Mouse (Mus musculus) mature B cell (primary cell): ENCODE measurements around the gene Wdr27.
"Not testable (repeated sequence)": the region's sequence is repeated elsewhere in the genome, so short reads cannot be mapped to it uniquely, and the experiment has no call there.

Experiments used
- in situ Hi-C: fragments of 300-500 bp; cut with MboI; formaldehyde crosslinking; loops from 2 replicates; pipeline ENCODE4 v1.14.3; 2019

Wdr27 gene

DNA sequence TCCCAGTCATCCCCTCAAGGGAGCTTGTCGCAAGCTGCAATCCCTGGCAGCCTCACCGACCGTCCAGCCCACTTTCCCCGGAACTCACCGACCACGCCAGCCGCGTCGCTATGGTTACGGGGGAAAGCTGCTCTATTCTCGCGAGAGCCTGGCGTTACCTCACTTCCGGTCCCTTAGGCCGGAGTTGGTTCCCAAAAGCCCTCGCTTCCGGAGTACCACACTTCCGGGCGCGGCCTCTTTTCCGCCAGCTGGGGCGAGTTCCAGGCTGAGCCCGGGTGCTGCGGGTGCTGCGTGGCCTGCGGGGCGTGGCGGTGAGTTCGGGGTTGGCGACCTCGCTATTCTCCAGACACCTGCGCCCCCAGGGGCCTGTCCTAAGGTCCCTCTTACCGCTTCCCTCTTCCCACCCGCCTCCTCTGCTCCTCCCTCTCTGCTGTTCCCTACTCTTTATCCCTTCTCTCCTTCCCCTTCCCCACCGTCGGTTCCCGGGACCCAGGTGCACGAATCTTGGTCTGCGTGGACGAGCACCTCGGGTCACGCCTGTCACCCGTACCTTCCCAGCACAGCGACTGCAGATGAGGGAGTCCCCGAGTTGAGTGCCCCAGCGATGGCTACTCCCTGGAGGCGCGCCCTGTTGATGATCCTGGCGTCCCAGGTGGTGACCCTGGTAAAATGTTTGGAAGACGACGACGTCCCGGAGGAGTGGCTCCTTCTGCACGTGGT lies at the start of gene Wdr27, which contains the start of gene 1600012H06Rik:
Gene Wdr27, minus strand, starts transcription at position 150 of the 720 bp plus-strand sequence.
Gene 1600012H06Rik, plus strand, starts transcription at position 176 of the 720 bp plus-strand sequence.
- in situ Hi-C loops = loop anchor here (25.0 kb wide), 2 partner anchors 119 to 544 kb away; partner anchors contain the start of genes Psmb1 and Tbp

- in situ Hi-C loops = not testable (repeated sequence)
These were observed 49.7 kb upstream of the Wdr27 start for GRCm38 (mm10) chr17:14992522-14993138.

GRCm38 (mm10) chr17:14990116-14990702 lies 47.3 kb upstream of the Wdr27 start:
- in situ Hi-C loops = not testable (repeated sequence)

- in situ Hi-C loops = not testable (repeated sequence)
These were observed 35.5 kb upstream of the Wdr27 start, which contains the start of the genes 9030025P20Rik and Gm3417 for GRCm38 (mm10) chr17:14978362-14979038. Gene 9030025P20Rik (plus strand): TSS chr17:14978468. Gene Gm3417 (minus strand): TSS chr17:14978790.

- in situ Hi-C loops = not testable (repeated sequence)
These were observed 34.9 kb upstream of the Wdr27 start for GRCm38 (mm10) chr17:14977718-14978361.

DNA sequence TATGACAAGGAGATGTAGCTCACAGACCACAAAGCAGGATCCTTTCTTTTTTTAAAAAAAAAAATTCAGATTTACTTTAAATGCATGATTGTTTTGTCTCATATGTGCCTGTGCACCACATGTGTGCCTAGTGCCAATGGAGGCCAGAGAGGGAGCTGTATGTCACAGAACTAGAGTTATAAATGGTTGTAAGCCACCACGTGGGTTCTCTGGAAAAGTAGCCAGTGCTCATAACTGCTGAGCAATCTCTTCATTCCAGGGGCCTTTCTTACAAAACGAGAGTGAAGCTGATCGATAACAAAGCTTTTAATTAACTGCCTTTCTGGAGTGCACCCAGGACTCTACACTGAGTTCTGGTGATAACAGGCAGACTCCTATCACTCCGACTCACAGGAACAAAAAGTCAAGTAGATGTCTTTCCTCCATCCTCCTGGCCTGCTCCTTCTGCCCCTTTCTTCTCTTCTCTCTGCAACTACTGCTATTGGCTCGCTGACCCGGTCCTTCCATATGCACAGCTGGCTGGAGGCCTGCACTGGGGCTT lies 25.5 kb upstream of the Wdr27 start:
- in situ Hi-C loops = not testable (repeated sequence)

DNA sequence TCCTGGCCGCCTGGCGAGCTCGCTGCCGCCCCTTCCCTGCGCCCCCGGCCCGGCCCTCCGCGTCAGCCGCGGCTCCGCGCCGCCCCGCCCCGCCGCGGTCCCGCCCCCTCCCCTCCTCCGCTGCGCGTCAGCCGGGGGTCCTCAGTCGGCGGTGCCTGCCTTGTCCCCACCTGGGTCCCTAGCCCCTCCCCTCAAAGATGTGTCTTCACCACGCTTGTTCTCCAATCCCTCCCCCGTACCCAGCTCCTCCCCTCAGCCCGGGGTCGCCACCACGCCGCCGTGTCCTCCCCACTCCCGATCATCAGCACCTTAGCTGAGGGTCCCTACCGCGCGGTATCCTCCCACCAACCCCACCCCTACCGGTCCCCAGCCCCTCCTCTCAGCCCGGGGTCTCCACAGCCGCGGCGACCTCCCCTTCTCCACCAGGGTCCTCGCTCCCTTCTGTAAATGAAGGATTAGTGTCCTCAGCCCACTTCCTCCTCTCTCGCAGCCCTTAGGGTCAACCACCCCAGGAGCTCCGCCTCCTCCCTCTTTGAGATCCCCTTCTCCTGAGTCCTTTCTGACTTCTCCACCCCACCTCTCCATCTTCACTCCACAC lies 18.7 kb upstream of the Wdr27 start:
- in situ Hi-C loops = not testable (repeated sequence)

DNA sequence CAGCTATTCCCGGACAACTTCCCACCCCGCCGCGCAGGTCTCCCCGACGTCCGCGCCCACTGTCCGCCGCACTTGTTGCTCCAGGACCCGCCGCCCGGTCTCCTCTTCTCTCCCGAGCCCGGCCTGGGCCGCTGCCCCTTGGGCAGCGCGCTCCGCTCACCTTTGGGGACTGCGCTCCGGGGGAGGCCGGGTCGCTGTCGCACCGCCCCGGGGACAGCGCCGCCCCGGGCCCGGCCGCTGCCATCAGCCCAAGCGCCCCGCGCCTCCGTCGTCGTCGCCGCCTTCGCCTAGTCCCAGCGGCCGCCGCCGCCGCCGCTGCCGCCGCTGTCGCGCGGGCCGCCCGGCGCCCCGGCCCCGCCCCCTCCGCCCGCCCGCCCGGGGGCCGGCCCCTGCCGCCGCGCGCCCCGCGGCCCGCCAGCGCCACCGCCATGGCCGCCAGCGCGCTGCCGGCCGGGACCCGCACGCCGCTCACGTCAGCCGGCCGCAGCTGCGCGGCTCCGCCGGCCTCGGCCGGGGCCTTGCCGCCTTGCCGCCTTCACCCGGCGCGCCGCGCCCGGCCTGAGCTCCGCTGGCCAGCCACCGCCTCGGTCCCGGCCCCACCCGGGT lies 18.1 kb upstream of the Wdr27 start, which contains the start of gene Phf10:
Gene Phf10, minus strand, starts transcription at position 323 of the 606 bp plus-strand sequence.
- in situ Hi-C loops = not testable (repeated sequence)

GRCm38 (mm10) chr17:14960520-14960919 lies 17.6 kb upstream of the Wdr27 start:
- in situ Hi-C loops = no loop called here

GRCm38 (mm10) chr17:14959979-14960378 lies 17.0 kb upstream of the Wdr27 start:
- in situ Hi-C loops = no loop called here

- in situ Hi-C loops = no loop called here
These were observed 15.8 kb upstream of the Wdr27 start for GRCm38 (mm10) chr17:14958686-14959327.

GRCm38 (mm10) chr17:14953452-14953851 lies 10.5 kb upstream of the Wdr27 start:
- in situ Hi-C loops = no loop called here

- in situ Hi-C loops = loop anchor here (25.0 kb wide), 2 partner anchors 113 to 538 kb away; partner anchors contain the start of genes Psmb1 and Tbp
These were observed 6.3 kb upstream of the Wdr27 start for GRCm38 (mm10) chr17:14949161-14949827.

- in situ Hi-C loops = loop anchor here (25.0 kb wide), 2 partner anchors 118 to 543 kb away; partner anchors contain the start of genes Psmb1 and Tbp
These were observed 1.6 kb upstream of the Wdr27 start for GRCm38 (mm10) chr17:14944551-14944950.

DNA sequence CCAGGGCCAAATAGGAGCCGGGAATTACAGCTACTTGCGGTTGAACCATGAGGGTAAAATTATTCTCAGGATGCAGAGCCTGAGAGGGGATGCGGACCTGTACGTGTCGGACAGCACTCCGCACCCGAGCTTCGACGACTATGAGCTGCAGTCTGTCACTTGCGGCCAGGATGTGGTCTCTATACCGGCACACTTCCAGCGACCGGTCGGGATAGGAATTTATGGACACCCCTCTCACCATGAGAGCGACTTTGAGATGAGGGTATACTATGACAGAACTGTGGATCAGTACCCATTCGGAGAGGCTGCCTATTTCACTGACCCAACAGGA lies 736 bp upstream of the Wdr27 start:
- in situ Hi-C loops = loop anchor here (25.0 kb wide), 2 partner anchors 119 to 544 kb away; partner anchors contain the start of genes Psmb1 and Tbp

GRCm38 (mm10) chr17:14942181-14942580 lies 777 bp downstream of the Wdr27 start:
- in situ Hi-C loops = loop anchor here (25.0 kb wide), 2 partner anchors 120 to 545 kb away; partner anchors contain the start of genes Psmb1 and Tbp

- in situ Hi-C loops = loop anchor here (25.0 kb wide), 2 partner anchors 126 to 551 kb away; partner anchors contain the start of genes Psmb1 and Tbp
These were observed 6.9 kb downstream of the Wdr27 start for GRCm38 (mm10) chr17:14935841-14936605.

DNA sequence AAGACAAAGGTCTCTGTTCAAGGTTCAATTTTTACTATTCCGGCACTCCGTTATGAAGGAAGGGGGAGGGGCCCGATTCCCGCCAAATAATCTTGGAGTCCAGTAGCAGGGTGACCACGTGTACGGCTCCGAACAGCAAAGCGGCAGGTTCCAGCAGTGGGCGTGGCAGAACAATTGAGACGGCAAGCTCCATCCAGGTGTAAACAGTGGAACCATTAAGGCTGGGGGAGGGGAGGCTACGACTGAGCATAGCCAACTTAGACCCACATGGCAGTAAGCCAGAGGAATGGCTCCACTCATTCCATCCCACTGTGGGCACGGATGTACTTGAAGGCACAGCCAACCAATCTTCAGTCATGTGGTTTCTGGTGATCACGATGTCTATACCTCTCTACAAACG lies 7.7 kb downstream of the Wdr27 start:
- in situ Hi-C loops = loop anchor here (25.0 kb wide), 2 partner anchors 127 to 552 kb away; partner anchors contain the start of genes Psmb1 and Tbp
